Mouse (Mus musculus): ENCODE measurements around the gene Cyp2t4.

DNA sequence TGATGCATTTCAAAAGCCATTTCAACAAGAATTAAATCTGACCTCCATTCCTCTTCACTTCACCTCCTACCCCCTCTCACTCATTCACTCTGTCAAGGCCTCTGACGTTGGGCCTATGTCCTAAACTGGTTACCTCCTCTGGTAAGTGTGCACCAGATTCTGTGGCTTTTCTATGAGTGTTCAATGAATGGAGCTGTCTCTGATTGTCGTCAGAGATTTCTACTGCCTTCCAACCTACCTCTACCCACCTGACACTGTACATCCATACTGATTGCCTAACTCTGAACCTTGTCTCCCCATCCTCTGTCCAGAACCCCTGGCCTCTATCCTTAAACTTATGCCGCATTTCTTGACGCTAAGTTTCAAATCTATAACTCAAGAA, 24.4 kb downstream of the Cyp2t4 start:
- TF ChIP-seq POLR2A (IDR thresholded peaks at IDR 0.05; ENCODE audit: insufficient read length, low read depth): no peak
- no peak for TF ChIP-seq MAX (IDR thresholded peaks at IDR 0.05; ENCODE audit: low read depth)
- TF ChIP-seq POLR2AphosphoS2 (IDR thresholded peaks at IDR 0.05; ENCODE audit: insufficient read length, low read depth): no peak

All from myocyte (in vitro differentiated cells).